In the genomic region with DNA sequence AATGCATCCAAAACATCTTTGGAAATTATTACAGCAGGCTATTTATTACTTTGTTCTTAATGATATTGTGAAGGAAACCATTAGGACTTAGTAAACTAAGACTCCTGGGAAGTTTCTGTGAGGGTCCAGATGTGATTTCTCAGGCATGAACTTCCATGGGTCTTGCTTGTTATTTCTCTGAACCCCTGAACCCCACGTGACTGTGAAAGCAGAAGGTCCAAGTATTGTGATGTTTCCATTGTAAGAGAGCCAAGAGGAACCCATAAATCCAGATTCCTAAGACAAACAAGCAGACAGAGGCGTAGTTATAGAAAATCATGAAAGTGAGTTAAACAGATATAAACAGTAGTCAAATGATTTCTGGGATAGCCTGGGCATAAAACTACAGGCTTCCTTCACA, we compare ENCODE assay signal across 23 mouse cellular contexts.
DNase-seq lines count a peak whose midpoint lies in the region; ATAC-seq lines count a peak whose summit lies in the region.
"Had no signal": no experiment of that assay in that cellular context is flagged by ENCODE, and none has a peak within 500 bp of the region (broad histone marks: within the 10 kb centered on the region; RNA-seq: fewer than 3 reads in every experiment).

No protein-coding gene starts in this region.

- H3K36me3 ChIP-seq in lung, embryonic 15.5 days: no peaks in the 10 kb centered on the region
- H3K36me3 ChIP-seq in kidney, embryonic 16.5 days (ENCODE audit: insufficient read depth, low read length): no peaks in the 10 kb centered on the region
- H3K36me3 ChIP-seq: embryonic facial prominence, embryonic 12.5 days; heart, embryonic 13.5 days; hindbrain, embryonic 13.5 days; limb, embryonic 10.5 days; liver, embryonic 15.5 days; midbrain, embryonic 12.5 days; neural tube, embryonic 15.5 days had no signal

- H3K4me1 ChIP-seq in lung, embryonic 15.5 days: peaks cover 6% of the 10 kb centered on the region; the same call in 1 of the 2 replicates
- H3K4me1 ChIP-seq in kidney, embryonic 16.5 days (ENCODE audit: insufficient read depth, low read length): peaks cover 9% of the 10 kb centered on the region
- H3K4me1 ChIP-seq: embryonic facial prominence, embryonic 12.5 days; liver, embryonic 15.5 days had no signal

- H3K9me3 ChIP-seq in lung, embryonic 15.5 days: no peaks in the 10 kb centered on the region
- H3K9me3 ChIP-seq in kidney, embryonic 16.5 days (ENCODE audit: low read length): no peaks in the 10 kb centered on the region
- H3K9me3 ChIP-seq: embryonic facial prominence, embryonic 12.5 days; heart, embryonic 13.5 days; hindbrain, embryonic 13.5 days; limb, embryonic 10.5 days; liver, embryonic 15.5 days; midbrain, embryonic 12.5 days; neural tube, embryonic 15.5 days had no signal

- WGBS in lung, embryonic 15.5 days: 41% methylated on average over 2 of the region's 2 CpGs
- WGBS in kidney, embryonic 16.5 days: 22% methylated on average over 2 of the region's 2 CpGs

- peak; percentile 77; the same call in 1 of the 2 replicates for ATAC-seq in lung, embryonic 15.5 days (ENCODE audit: borderline replicate concordance, extremely low read depth, low FRiP score, low TSS enrichment)
- peak; percentile 72; the same call in 1 of the 2 replicates for ATAC-seq in kidney, embryonic 16.5 days (ENCODE audit: low FRiP score, low TSS enrichment)
- no peak for ATAC-seq in inflammation-experienced regulatory T-cells, adult 6 months
- ATAC-seq: forebrain, postnatal 0 days had no signal

- no peaks in the 10 kb centered on the region for H3K27me3 ChIP-seq in lung, embryonic 15.5 days
- no peaks in the 10 kb centered on the region for H3K27me3 ChIP-seq in kidney, embryonic 16.5 days (ENCODE audit: insufficient read depth, low read length)
- H3K27me3 ChIP-seq: embryonic facial prominence, embryonic 12.5 days; heart, embryonic 13.5 days; hindbrain, embryonic 13.5 days; liver, embryonic 15.5 days; midbrain, embryonic 12.5 days; neural tube, embryonic 15.5 days had no signal

- H3K4me2 ChIP-seq in lung, embryonic 15.5 days: no peak overlapping the region
- no peak overlapping the region for H3K4me2 ChIP-seq in kidney, embryonic 16.5 days (replicated peaks; ENCODE audit: low read depth, low read length)
- H3K4me2 ChIP-seq: embryonic facial prominence, embryonic 12.5 days; heart, embryonic 13.5 days; hindbrain, embryonic 13.5 days; liver, embryonic 15.5 days; midbrain, embryonic 12.5 days; neural tube, embryonic 15.5 days had no signal

- H3K4me3 ChIP-seq in lung, embryonic 15.5 days: no peak overlapping the region
- H3K4me3 ChIP-seq in kidney, embryonic 16.5 days (ENCODE audit: low read length): no peak overlapping the region
- H3K4me3 ChIP-seq: embryonic facial prominence, embryonic 12.5 days; heart, adult 2 months; heart, embryonic 13.5 days; hindbrain, embryonic 13.5 days; limb, embryonic 10.5 days; liver, embryonic 15.5 days; midbrain, embryonic 12.5 days; neural tube, embryonic 15.5 days had no signal

- no peak for DNase-seq in lung, postnatal 25 days (ENCODE audit: low spot score)
- DNase-seq in kidney, adult 9 months: peak; percentile 56
- peak; percentile 9 for DNase-seq in lung, postnatal 36 days
- no peak for DNase-seq in layer of hippocampus, adult 18-20 months (ENCODE audit: low spot score in 2 of 2)
- DNase-seq: adrenal gland, adult 2 months; cerebellum, adult 2 months; cerebellum, postnatal 25 days; forebrain, postnatal 0 days; gastrocnemius, postnatal 25 days; heart, adult 2 months; heart, postnatal 14 days; liver; thymus, postnatal 14 days had no signal

- no peak overlapping the region for H3K9ac ChIP-seq in lung, embryonic 15.5 days
- H3K9ac ChIP-seq in kidney, embryonic 16.5 days (replicated peaks; ENCODE audit: low read length): no peak overlapping the region
- H3K9ac ChIP-seq: embryonic facial prominence, embryonic 12.5 days; forebrain, postnatal 0 days; heart, embryonic 13.5 days; hindbrain, embryonic 13.5 days; liver, embryonic 15.5 days; midbrain, embryonic 12.5 days; neural tube, embryonic 15.5 days had no signal

- no peak overlapping the region for H3K27ac ChIP-seq in lung, embryonic 15.5 days
- H3K27ac ChIP-seq in kidney, embryonic 16.5 days (ENCODE audit: low read length): peak overlapping the region; percentile 53
- H3K27ac ChIP-seq: embryonic facial prominence, embryonic 12.5 days; heart, adult 2 months; heart, embryonic 13.5 days; hindbrain, embryonic 13.5 days; limb, embryonic 10.5 days; liver, embryonic 15.5 days; midbrain, embryonic 12.5 days; neural tube, embryonic 15.5 days had no signal

Comparison
In these comparisons a context has a peak if more than half of its experiments do, and no peak if none do; other contexts are left out.
1. DNase-seq: peak in kidney, adult 9 months (single experiment) and lung, postnatal 36 days (single experiment); none in lung, postnatal 25 days (single experiment) and layer of hippocampus, adult 18-20 months (0 of 2).